Mouse (Mus musculus): ENCODE measurements around the gene 4932438H23Rik. TPM values are rescaled to one million over a fixed set of nuclear protein-coding genes. Genes with fewer than 3 reads are reported as not detected.

Gene 4932438H23Rik
- total RNA-seq, 2 experiments from 2014 or later = 0.31 to 0.40 TPM

DNA sequence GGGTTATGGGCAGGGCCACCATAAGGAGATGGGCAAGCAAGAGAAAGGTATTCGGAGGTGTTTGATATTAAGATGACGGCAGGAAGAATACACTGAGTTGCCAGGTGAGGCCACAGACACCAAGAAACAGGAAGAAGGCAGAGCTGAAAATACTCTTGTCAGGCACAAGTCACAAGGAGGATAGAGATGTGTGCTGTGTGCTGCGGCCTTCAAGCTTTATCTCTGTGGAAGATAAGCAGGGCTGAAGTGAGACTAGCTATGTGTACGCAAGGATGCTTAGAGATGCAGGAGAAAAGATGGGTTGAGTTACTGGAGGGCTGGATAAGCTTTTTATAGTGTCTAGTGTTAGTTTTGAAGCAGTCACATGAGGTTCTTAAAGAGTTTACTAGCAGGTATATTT is 37.7 kb downstream of the 4932438H23Rik start:
- no peak for DNase-seq (ENCODE audit: low spot score in 2 of 2)

DNA sequence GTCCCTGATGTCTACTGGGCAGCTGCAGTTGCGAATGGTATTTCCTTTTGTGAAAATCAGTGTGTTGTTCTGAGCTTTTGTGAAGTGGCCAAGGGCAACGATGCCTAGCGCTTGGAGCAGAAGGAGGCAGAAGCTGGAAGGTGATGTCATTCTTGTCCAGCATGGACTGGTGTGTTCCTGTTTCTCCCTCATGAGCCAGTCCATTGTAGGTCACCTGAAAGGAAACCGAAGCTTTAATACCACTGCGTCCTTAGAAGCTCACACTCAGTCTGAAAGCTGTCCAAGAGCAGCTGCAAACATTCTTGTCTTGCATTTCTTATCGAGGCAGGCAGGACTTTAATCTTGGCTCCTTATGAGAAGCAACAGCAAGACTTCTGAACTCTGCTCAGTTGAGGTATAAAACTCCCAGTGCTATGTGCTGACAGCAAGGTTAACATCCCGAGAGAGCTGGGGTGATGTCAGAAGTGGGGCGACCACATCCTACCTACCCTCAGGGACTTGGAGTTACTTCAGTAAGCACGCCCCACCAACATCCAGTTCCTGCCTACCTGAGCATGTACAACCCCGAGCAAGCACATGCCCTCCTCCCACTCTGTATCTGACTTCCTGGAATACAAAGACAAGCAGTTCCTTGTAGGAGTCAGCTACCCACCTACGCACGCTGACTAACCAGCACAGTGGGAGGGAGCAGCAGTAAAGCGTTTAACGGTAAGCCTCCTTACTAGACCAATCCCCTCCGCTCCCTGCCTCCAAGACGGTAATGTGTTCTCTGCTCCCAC is 38.7 kb downstream of the 4932438H23Rik start:
- no peak for DNase-seq (ENCODE audit: low spot score in 2 of 2)

DNA sequence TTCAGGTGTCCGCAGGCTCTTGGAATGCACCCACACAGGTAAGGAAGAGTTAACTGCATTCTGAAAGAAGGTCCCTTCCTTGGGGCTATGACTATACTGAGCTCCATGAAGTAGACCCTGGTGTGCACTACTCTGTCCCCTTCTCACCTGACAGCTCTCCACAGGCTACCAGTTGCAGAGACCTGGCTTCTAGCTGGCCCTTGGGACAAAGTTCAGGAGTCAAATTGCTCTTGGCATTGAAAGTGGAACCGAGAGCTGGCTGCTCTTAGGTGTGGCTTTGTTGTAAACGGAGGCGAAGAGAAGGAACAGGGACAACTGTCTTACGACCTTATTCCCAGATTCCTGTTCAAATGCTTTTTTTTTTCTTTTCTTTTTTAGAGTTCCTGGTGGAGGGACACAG is 39.8 kb downstream of the 4932438H23Rik start:
- no peak for DNase-seq (ENCODE audit: low spot score in 2 of 2)

DNA sequence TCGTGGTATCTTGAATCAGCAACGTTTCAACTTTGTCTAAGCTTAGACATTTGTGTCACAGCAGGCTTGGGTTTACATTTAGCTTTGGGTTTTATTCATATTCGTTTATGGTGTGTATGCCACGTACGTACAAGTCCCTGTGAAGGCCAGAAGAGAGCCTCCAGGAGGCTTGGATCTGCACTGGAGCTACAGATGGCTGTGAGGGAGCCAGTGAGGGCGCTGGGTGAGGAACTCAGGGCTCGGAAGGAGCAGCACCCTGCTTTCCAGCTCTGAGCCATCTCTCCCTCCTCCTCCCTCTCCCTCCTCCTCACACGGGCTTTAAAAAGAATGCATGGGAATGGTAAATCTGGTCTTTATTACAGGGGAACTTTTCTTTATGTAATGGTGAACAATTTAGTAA is 41.3 kb downstream of the 4932438H23Rik start:
- no peak for DNase-seq (ENCODE audit: low spot score in 2 of 2)

DNA sequence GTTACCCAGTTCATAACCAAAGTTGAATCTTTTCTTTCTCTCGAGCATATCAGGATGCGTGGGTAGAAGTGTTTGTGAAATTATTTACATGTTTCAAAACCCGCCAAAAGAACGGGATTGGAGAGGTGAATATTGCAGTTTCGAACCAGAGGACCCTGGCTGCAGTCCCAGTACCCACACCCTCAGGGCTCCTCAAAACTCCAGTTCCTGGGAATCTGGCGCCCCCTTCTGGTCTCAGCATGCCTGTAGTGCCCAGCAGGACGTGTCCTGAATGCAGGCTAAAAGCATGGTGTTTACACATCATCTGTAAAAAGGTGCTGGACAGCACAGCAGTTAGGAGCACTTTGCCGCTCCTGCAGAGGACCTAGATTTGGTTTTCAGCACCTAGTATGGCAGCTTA is 49.4 kb downstream of the 4932438H23Rik start:
- no peak for DNase-seq (ENCODE audit: low spot score in 2 of 2)

DNA sequence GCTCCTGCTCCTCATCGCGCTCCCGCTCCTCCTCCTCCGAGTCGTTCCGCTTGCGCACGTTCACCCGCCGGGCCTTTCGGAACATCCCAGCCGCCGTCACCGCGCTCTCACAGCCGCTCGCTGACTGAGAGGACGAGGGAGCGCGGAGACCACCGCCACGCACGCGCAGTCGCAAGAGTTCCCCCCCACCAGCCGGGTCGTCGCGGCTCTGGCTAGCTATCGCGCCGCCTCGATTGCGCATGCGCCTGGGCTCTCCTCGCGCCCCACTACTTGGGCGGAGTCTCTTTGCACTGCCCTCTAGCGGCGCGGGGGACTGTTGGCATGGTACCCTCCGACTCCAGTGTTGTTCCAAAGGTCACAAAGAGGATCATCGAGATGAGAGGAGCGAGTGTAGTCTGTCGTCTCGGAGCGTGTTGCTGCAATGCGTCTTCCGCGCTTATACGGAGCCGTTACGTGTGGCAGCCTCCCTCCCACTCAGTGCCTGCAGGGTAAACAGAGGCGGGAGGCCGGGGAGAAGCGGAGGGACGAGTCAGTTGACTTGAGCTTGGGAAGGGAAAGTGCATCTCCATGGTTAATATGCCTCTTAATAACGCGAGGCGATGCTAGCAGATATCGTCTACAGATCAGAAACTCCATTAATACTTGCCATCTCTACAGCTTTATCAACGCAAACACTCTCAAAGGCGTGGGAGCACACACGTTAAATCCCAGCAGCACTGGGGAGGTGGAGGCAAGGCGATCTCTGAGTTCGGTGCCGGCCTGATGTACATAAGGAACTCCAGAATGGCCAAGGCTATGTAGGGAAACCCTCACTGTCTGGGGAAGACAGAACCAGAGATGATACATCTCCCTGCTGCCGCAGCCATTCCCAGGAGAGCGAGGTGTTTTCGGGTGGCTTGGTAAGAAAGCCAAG is 50.4 kb downstream of the 4932438H23Rik start, which contains the start of gene Paxbp1:
Gene Paxbp1, minus strand, starts transcription at position 274 of the 913 bp plus-strand sequence.
- DNase-seq (ENCODE audit: low spot score in 2 of 2) = peak; percentile 96 to 98

DNA sequence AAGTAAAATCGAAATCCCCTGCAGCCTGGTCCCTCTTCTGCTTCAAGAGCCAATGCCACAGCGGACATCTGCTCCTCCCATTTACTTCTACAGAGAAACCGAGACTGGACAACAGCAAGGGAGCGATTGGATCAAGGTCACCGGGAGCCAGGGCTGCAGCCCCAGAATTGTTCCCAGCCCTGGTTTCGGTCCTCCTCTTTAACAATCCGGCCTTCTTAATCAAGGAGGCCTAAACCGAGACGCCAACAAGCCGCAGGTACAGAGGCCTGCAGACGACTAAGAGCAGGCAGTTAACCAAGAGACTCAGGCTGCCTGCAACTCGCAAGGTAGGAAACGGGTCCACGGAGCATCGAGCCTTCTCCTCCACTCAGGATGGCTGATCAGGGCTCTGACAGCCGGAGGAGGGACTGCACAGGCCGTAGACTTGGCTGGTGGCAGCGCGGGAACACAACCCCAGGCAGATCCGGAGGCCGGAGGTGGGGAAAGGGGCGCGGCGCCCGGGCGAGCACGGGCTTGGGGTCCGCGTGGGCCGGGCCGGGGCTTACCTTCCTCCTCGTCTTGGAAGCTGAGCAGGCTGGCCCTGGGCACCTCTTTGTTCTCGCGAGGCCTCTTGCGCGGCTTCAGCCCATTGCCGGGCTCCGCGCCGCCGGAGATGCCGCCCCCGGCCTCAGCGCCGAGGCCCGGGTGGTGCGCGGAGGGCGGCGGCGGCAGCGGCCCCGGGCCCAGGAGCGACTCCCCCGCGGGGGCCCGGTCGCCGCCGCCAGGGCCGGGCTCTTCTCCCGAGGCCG is 51.3 kb downstream of the 4932438H23Rik start:
- DNase-seq (ENCODE audit: low spot score in 2 of 2) = peak; percentile 35 to 52

DNA sequence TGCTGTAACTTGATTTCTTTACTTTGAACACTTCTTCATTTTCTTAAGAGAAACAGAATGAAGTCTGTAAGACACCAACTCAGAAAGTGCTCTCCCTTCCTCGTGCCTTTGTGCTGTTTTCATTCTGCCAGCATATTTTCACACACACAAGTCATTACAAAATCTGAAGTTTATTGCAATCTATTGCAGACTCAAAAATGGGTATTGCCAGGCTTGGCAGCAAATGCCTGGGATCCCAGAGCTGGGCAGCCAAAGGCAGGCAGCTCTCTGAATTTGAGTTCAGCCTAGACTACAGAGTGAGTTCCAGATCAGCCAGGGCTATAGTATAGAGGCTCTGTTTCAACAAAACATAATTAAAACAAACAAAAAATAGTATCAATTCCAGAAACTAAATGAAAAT is 52.3 kb downstream of the 4932438H23Rik start:
- no peak for DNase-seq (ENCODE audit: low spot score in 2 of 2)

DNA sequence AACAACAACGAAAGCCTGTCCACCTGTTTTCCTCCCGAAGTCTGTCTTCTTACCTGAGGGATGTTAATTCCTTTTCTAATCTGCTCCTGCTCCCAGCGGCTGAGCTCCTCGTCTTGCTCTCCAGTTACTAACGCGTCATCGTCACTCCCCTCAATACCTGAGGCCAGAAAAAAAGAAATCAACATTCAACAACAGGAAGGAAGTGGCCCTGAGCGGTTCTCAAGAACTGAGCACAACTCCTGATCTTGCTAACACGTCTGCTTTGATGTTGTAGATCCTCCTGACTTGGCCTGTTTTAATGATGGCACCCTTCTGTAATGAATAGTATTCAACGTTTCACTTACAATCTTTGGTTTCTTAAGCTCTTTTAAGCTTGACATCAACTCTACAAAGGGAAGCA is 59.1 kb downstream of the 4932438H23Rik start:
- no peak for DNase-seq (ENCODE audit: low spot score in 2 of 2)

DNA sequence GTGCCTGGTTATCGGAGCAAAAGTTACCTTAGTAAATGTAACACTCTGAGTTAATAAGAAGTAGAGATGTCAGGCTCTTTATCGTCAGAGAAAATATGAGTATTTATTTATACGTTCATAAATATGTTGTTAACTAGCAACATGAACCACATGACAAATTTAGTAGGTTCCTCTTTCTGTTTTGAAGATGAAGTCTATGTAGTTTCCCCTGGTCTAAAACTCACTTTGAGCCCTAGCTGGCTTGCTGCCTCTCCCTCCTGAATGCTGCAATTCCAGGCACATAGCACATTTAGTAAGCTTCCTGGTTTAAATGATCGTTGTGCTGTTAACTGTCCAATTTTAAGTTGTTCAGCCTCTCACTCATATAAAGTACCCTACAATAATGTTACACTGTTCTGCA is 64.2 kb downstream of the 4932438H23Rik start:
- no peak for DNase-seq (ENCODE audit: low spot score in 2 of 2)

DNA sequence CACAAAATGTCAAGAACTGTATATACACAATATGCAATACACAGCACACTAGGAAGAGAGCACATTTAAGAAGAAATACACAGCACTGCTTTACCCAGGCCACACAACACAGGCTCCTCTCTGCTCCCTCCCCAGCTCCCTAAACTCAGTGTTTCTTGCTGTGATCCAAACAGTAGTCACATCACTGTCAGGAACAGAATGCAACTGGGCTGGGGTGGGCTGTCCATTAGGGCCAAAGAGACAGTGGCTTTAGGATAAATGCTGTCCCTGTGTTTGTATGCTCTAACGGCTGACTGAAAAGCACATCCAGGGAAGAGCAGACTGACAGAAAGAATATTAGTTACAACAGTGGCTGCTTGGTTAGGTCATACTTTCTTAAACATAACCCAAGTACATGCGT is 65.0 kb downstream of the 4932438H23Rik start:
- DNase-seq (ENCODE audit: low spot score in 2 of 2) = no peak

DNA sequence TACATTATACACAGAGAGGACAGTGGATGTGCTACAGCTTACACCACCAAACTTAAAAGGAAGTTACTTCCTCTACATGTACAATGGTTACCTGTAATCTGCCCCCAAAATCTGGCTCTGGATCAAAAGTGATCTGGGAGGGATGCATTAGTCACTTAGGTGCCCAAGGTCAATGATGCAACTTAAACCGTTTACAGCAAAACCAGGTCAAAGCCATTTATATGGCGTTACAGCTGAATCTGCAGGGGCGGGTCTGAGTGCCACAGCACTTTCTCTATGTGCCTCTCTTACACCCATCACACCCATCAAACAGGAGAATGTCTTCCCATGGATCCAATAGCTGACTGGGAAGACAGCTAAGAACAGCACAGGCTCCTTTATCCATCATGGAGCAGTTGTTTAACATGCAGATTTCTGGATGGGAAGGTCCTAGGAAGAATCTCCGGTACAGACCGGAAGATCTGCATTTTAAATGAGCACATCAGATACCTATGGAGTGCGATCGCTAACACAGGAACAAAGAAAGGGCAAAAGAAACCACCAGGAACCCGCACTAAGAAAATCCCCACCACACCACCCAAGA is 65.7 kb downstream of the 4932438H23Rik start:
- DNase-seq (ENCODE audit: low spot score in 2 of 2) = no peak

DNA sequence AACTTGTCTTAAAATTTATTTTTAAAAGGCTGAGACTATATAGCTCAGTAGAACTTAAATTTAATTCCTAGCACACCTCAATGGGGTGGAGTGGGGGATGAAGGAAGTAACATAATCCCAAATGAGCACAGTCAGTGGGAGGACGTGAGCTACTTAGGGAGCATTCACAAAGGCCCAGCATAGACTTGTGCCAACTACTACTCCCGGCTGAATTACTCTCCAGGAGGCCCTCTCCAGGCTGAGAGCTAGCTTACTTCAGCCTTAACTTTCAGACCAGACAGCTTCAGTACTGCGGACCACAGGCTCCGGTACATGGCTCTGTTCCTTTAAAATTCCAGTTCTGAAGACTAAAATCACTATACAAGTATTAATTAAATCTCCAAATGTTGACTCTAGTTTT is 68.6 kb downstream of the 4932438H23Rik start:
- no peak for DNase-seq (ENCODE audit: low spot score in 2 of 2)

DNA sequence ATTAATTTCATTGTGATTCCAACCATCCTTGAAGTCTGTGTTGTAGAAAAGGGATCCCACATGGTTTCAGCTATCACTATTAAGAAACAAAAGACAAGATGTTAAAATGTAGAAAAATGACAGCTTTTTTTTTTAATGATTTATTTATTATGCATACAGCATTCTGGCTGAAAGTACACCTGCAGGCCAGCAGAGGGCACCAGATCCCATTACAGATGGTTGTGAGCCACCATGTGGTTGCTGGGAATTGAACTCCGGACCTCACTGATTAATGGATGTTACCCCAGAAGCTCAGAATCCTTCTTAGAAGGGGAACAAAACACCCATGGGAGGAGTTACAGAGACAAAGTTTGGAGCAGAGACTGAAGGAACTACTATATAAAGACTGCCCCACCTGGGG is 71.5 kb downstream of the 4932438H23Rik start:
- no peak for DNase-seq (ENCODE audit: low spot score in 2 of 2)

DNA sequence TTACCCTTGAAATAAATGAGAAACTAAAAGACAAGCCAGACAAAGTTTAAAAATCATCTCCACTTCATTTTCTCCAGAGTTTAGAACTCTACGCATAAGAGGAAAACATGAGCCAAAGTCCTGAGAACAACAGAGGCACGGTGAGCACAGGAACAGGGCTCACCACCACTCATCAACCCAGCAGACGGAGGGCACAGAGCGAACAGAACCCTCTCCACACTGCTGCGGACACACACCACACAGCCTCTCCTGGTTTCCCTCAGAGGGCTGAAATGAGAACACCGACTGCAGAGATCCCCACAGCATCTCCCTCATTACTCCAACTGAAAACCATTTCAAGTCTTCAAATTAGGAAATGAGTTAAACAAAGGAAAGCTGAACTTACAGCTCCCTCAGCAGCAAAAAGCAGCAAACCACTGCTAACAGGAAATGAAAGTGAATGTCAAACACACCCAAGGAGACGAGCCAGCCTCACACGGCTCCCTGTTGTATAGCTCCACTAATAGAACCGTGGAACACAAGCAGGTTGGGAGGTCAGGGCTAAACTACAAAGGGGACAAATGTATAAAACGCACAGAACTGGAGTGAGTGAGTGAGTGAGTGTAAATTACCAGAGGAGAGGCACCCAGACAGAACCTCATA is 74.0 kb downstream of the 4932438H23Rik start:
- no peak for DNase-seq (ENCODE audit: low spot score in 2 of 2)

DNA sequence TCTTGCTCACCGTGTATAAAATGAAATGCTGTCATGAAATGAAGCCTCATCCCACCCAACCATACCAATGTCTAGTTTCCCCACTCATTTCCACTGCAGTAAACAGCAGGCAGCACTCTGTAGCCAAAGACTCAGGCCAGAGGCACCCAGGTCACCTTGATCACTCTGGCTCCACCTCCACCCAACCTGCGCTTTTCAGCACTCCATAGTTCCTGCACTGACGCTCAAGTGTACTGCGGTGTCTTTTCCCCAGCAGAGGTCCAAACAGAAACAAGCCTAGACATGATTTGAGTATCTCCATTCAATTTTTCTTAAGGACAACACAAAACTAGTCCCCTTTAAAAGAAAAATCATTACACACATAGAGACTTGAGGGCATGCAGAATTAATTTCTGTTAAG is 75.4 kb downstream of the 4932438H23Rik start:
- no peak for DNase-seq (ENCODE audit: low spot score in 2 of 2)

DNA sequence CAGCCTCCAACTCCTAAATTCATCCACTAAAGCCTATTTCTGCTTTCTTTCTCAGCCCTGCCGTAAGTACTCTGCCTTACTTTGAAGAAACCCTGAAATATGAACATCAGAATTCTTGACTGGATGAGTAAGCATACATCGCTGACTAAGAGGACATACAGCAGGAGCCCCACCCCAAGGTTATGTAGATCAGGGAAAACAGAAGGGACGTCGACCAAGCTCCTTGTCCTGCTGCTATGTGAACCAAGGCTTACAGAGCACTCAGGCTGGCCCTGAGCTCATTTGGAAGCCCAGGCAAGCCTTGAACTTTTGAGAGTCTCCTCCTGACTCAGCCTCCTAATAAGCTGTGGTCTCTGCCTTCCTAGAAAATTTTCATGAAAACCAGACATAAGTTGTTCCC is 79.2 kb downstream of the 4932438H23Rik start:
- DNase-seq (ENCODE audit: low spot score in 2 of 2) = no peak

DNA sequence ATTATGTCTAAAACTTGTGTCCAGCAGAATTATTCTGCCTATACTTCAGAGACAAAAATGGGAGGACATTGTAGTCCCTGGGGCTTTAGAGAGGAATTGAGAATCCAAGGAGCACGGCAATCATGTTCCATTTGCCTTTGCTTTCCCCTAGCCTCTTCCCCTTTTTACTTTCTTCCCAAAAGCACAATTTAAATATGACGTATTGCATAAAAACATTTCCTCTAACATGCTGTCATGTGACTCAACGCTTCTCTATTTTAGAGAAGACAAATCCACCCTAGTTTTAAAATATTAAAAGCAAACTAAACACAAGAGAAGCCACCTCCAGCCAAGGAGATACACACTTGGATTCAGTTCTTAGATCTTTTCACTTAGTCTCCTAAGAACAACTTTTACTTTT is 83.1 kb downstream of the 4932438H23Rik start:
- no peak for DNase-seq (ENCODE audit: low spot score in 2 of 2)

DNA sequence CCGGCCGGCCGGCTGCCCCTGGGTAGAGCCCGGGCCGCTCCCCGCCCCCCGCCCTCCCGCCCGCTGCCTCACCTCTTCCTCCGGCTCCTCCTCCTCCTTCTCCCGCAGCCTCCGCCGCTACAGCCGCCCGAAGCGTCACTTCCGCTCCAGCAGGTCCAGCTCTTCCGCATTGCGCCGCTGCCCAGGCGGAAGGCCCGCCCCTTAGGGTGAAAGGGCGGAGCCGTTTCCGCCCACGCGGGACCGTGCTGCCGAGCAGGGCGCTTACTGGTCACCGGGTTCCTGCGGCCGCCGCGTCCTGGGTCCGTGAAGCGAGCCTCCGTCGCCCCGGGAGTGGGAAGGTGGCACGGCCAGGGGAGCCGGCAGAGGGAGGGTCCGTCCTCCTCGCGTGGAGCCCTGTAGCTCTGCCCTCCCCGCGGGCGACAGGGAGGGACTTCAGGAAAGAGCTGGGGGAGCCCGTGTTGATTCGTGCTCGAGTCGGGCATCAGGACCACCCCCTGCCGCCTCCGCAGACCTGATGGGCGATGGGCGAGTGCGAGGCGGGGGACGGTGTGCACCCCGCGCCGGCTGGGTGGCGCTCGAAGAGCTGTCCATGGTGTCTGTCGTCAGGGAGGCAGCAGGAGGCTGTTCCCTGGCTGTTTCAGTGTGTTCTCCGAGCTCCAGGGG is 83.8 kb downstream of the 4932438H23Rik start, which contains the start of gene Synj1:
Gene Synj1, minus strand, starts transcription at position 288 of the 663 bp plus-strand sequence.
- peak; percentile 70 to 76 for DNase-seq (ENCODE audit: low spot score in 2 of 2)

DNA sequence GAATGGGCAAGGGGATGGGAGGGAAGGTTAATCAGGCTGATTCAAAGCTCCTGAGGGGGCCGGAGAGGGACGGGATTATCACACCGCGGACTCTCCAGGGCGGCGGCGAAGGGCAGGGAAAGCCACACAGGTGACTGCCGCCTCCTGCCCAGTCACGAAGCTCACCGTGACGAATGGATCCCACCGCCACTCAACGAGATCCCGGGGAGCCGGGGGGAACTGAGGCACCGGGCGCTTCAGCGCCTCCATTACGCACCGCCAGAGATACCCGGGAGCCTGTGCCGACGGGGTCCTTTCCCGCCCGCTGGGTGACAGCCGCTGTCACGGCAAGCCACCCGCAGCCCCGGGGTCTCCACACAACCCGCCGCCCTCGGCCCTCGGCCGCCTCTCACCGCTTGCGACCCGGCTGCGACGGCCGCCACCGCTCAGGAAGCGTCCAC is 84.3 kb downstream of the 4932438H23Rik start:
- DNase-seq (ENCODE audit: low spot score in 2 of 2) = peak in 1 of 2 experiments; percentile 6
